Mouse (Mus musculus): ENCODE results near the gene Nfkbil1. TPM values are rescaled to one million over a fixed set of nuclear protein-coding genes. Genes with fewer than 3 reads are reported as not detected.

Nfkbil1 gene
- polyA plus RNA-seq, 1 experiment, result 5.2 TPM

Other genes starting within 250 kb of the Nfkbil1 start
- 12.7 and 14.2 TPM in 2 replicates for gene Vars, start 234.8 kb downstream of the Nfkbil1 start, polyA plus RNA-seq (2012; ENCODE audit: insufficient read depth, insufficient read length, missing spikeins)
- gene Vwa7, start 219.2 kb downstream of the Nfkbil1 start, polyA plus RNA-seq (2012; ENCODE audit: insufficient read depth, insufficient read length, missing spikeins), result not detected in 2 replicates
- not detected in 2 replicates for gene Sapcd1, start 207.8 kb downstream of the Nfkbil1 start, polyA plus RNA-seq (2012; ENCODE audit: insufficient read depth, insufficient read length, missing spikeins)
- not detected in 2 replicates for gene Msh5, start 189.0 kb downstream of the Nfkbil1 start, polyA plus RNA-seq (2012; ENCODE audit: insufficient read depth, insufficient read length, missing spikeins)
- gene Clic1, start 185.8 kb downstream of the Nfkbil1 start, polyA plus RNA-seq (2012; ENCODE audit: insufficient read depth, insufficient read length, missing spikeins), result 13.6 and 16.8 TPM in 2 replicates
- 9.4 and 11.6 TPM in 2 replicates for gene Ddah2, start 176.8 kb downstream of the Nfkbil1 start, polyA plus RNA-seq (2012; ENCODE audit: insufficient read depth, insufficient read length, missing spikeins)
- gene Ly6g6c, start 170.4 kb downstream of the Nfkbil1 start, polyA plus RNA-seq (2012; ENCODE audit: insufficient read depth, insufficient read length, missing spikeins), result not detected in 2 replicates
- gene Mpig6b, start 169.6 kb downstream of the Nfkbil1 start, polyA plus RNA-seq (2012; ENCODE audit: insufficient read depth, insufficient read length, missing spikeins), result not detected in 2 replicates
- not detected in 2 replicates for gene Ly6g6e, start 158.9 kb downstream of the Nfkbil1 start, polyA plus RNA-seq (2012; ENCODE audit: insufficient read depth, insufficient read length, missing spikeins)
- 3.0 TPM in 1 of 2 replicates, not detected in the other for gene Ly6g6d, start 157.7 kb downstream of the Nfkbil1 start, polyA plus RNA-seq (2012; ENCODE audit: insufficient read depth, insufficient read length, missing spikeins)
- not detected in 2 replicates for gene Ly6g6f, start 150.2 kb downstream of the Nfkbil1 start, polyA plus RNA-seq (2012; ENCODE audit: insufficient read depth, insufficient read length, missing spikeins)
- 43.3 and 44.8 TPM in 2 replicates for gene Abhd16a, start 146.5 kb downstream of the Nfkbil1 start, polyA plus RNA-seq (2012; ENCODE audit: insufficient read depth, insufficient read length, missing spikeins)
- not detected in 2 replicates for gene Ly6g5c, start 127.5 kb downstream of the Nfkbil1 start, polyA plus RNA-seq (2012; ENCODE audit: insufficient read depth, insufficient read length, missing spikeins)
- not detected in 2 replicates for gene Ly6g5b, start 120.4 kb downstream of the Nfkbil1 start, polyA plus RNA-seq (2012; ENCODE audit: insufficient read depth, insufficient read length, missing spikeins)
- gene Gpank1, start 114.3 kb downstream of the Nfkbil1 start, polyA plus RNA-seq (2012; ENCODE audit: insufficient read depth, insufficient read length, missing spikeins), result 7.9 and 12.8 TPM in 2 replicates
- 138 and 147 TPM in 2 replicates for gene Csnk2b, start 113.7 kb downstream of the Nfkbil1 start, polyA plus RNA-seq (2012; ENCODE audit: insufficient read depth, insufficient read length, missing spikeins)
- 12.8 and 17.2 TPM in 2 replicates for gene D17H6S53E, start 109.4 kb downstream of the Nfkbil1 start, polyA plus RNA-seq (2012; ENCODE audit: insufficient read depth, insufficient read length, missing spikeins)
- gene Apom, start 103.7 kb downstream of the Nfkbil1 start, polyA plus RNA-seq (2012; ENCODE audit: insufficient read depth, insufficient read length, missing spikeins), result not detected in 2 replicates
- 119 and 160 TPM in 2 replicates for gene Bag6, start 100.6 kb downstream of the Nfkbil1 start, polyA plus RNA-seq (2012; ENCODE audit: insufficient read depth, insufficient read length, missing spikeins)
- 42.9 and 81.7 TPM in 2 replicates for gene Prrc2a, start 70.9 kb downstream of the Nfkbil1 start, polyA plus RNA-seq (2012; ENCODE audit: insufficient read depth, insufficient read length, missing spikeins)
- gene Aif1, start 59.7 kb downstream of the Nfkbil1 start, polyA plus RNA-seq (2012; ENCODE audit: insufficient read depth, insufficient read length, missing spikeins), result 10.5 and 14.3 TPM in 2 replicates
- 12.2 and 16.4 TPM in 2 replicates for gene Lst1, start 47.4 kb downstream of the Nfkbil1 start, polyA plus RNA-seq (2012; ENCODE audit: insufficient read depth, insufficient read length, missing spikeins)
- gene Ltb, start 41.4 kb downstream of the Nfkbil1 start, polyA plus RNA-seq (2012; ENCODE audit: insufficient read depth, insufficient read length, missing spikeins), result not detected in 2 replicates
- not detected in 2 replicates for gene Tnf, start 33.8 kb downstream of the Nfkbil1 start, polyA plus RNA-seq (2012; ENCODE audit: insufficient read depth, insufficient read length, missing spikeins)
- gene Lta, start 30.4 kb downstream of the Nfkbil1 start, polyA plus RNA-seq (2012; ENCODE audit: insufficient read depth, insufficient read length, missing spikeins), result not detected in 2 replicates
- gene Gm16181, start 15.0 kb downstream of the Nfkbil1 start, polyA plus RNA-seq (2012; ENCODE audit: insufficient read depth, insufficient read length, missing spikeins), result not detected in 2 replicates
- 2.7 and 4.0 TPM in 2 replicates for gene Atp6v1g2, start 2.1 kb downstream of the Nfkbil1 start, polyA plus RNA-seq (2012; ENCODE audit: insufficient read depth, insufficient read length, missing spikeins)
- gene Ddx39b, start 6.0 kb upstream of the Nfkbil1 start, polyA plus RNA-seq (2012; ENCODE audit: insufficient read depth, insufficient read length, missing spikeins), result 50.5 and 57.9 TPM in 2 replicates
- 284 and 411 TPM in 2 replicates for gene H2-D1, start 26.9 kb upstream of the Nfkbil1 start, polyA plus RNA-seq (2012; ENCODE audit: insufficient read depth, insufficient read length, missing spikeins)
- gene H2-Q1, start 84.6 kb upstream of the Nfkbil1 start, polyA plus RNA-seq (2012; ENCODE audit: insufficient read depth, insufficient read length, missing spikeins), result 0.40 TPM in 1 of 2 replicates, not detected in the other
- gene H2-Q2, start 106.5 kb upstream of the Nfkbil1 start, polyA plus RNA-seq (2012; ENCODE audit: insufficient read depth, insufficient read length, missing spikeins), result not detected in 2 replicates
- 12.3 and 19.2 TPM in 2 replicates for gene H2-Q4, start 143.8 kb upstream of the Nfkbil1 start, polyA plus RNA-seq (2012; ENCODE audit: insufficient read depth, insufficient read length, missing spikeins)
- 6.4 and 9.4 TPM in 2 replicates for gene H2-Q6, start 189.1 kb upstream of the Nfkbil1 start, polyA plus RNA-seq (2012; ENCODE audit: insufficient read depth, insufficient read length, missing spikeins)
- 9.1 and 23.4 TPM in 2 replicates for gene H2-Q7, start 203.4 kb upstream of the Nfkbil1 start, polyA plus RNA-seq (2012; ENCODE audit: insufficient read depth, insufficient read length, missing spikeins)
- 164 and 201 TPM in 2 replicates for gene H2-Q10, start 234.3 kb upstream of the Nfkbil1 start, polyA plus RNA-seq (2012; ENCODE audit: insufficient read depth, insufficient read length, missing spikeins)

Measured in brown adipose tissue, adult 24 weeks (tissue).